Mouse (Mus musculus) lung, adult 10 weeks (tissue): ENCODE results near the gene Zswim9. TPM values are rescaled to one million over a fixed set of nuclear protein-coding genes. Genes with fewer than 3 reads are reported as not detected.

Experiments used
- polyA plus RNA-seq: library from polyadenylated mRNA; stranded (reverse); fragments of 350-450 nt; fragmentation: Illumina TruSeq; extraction: RNeasy Lipid Tissue Mini Kit (QIAGEN cat#74804); gene quantifications from one replicate; pipeline ENCODE4 v1.2.3, GENCODE M21; 2014; ENCODE audit warnings: low read depth, low replicate concordance; ENCODE audit not compliant: insufficient read depth

The Zswim9 gene
- 3.1 TPM for polyA plus RNA-seq

GRCm38 (mm10) chr7:13278308-13278891, at the start of gene Zswim9:
TSS of gene Zswim9 (minus strand) at chr7:13278721.

GRCm38 (mm10) chr7:13324316-13324715, 45.8 kb upstream of the Zswim9 start, which contains the start of gene Pla2g4c:
TSS of gene Pla2g4c (plus strand) at chr7:13324655.

GRCm38 (mm10) chr7:13277081-13277480, 1.4 kb downstream of the Zswim9 start, which contains the start of gene Lig1:
TSS of gene Lig1 (plus strand) at chr7:13277283.

GRCm38 (mm10) chr7:13212720-13213119, 65.8 kb downstream of the Zswim9 start, which contains the start of gene Vmn1r89:
TSS of gene Vmn1r89 (plus strand) at chr7:13213020.

Other genes with a start within 250 kb of the Zswim9 start
- 264 TPM for gene Chmp2a, start 243.9 kb downstream of the Zswim9 start, polyA plus RNA-seq
- gene Ube2m, start 240.4 kb downstream of the Zswim9 start, polyA plus RNA-seq: 97.8 TPM
- gene Mzf1, start 224.0 kb downstream of the Zswim9 start, polyA plus RNA-seq: 0.27 TPM
- not detected for gene Vmn1r85, start 183.5 kb downstream of the Zswim9 start, polyA plus RNA-seq
- not detected for gene Vmn1r86, start 158.8 kb downstream of the Zswim9 start, polyA plus RNA-seq
- gene Vmn1r87, start 138.6 kb downstream of the Zswim9 start, polyA plus RNA-seq: not detected
- not detected for gene Vmn1r88, start 119.2 kb downstream of the Zswim9 start, polyA plus RNA-seq
- not detected for gene Vmn1r89, start 65.7 kb downstream of the Zswim9 start, polyA plus RNA-seq
- 6.9 TPM for gene Lig1, start 1.4 kb downstream of the Zswim9 start, polyA plus RNA-seq
- 0.09 TPM for gene Pla2g4c, start 45.9 kb upstream of the Zswim9 start, polyA plus RNA-seq
- gene Cabp5, start 119.4 kb upstream of the Zswim9 start, polyA plus RNA-seq: not detected
- gene Bsph1, start 172.1 kb upstream of the Zswim9 start, polyA plus RNA-seq: not detected